Mouse (Mus musculus) forebrain, postnatal 0 days (tissue): ENCODE data around the gene Ly75. TPM values are rescaled to one million over a fixed set of nuclear protein-coding genes. Genes with fewer than 3 reads are reported as not detected.

Source experiments
- ATAC-seq: fragments of 200-750 bp; cut with Nextera tagmentation; 2 replicates; pipeline ENCODE4 v1.8.0; 2017; ENCODE audit warnings: mild to moderate bottlenecking, moderate library complexity
- DNase-seq: peaks from one replicate; pipeline ENCODE4 v3.0.0-alpha.2; 2015
- H3K27ac ChIP-seq: fragments of 300-500 bp; sonication (generic); 2 replicates; pipeline ENCODE4 v1.5.1; 2014; ENCODE audit warnings: low read depth, mild to moderate bottlenecking, antibody characterized with exemption, low read length, moderate library complexity, mixed read lengths
- H3K27me3 ChIP-seq: fragments of 300-500 bp; sonication (generic); 2 replicates; pipeline ENCODE4 v1.6.1; 2014; ENCODE audit warnings: mild to moderate bottlenecking, low read length, mixed read lengths; ENCODE audit not compliant: insufficient read depth
- H3K36me3 ChIP-seq: fragments of 300-500 bp; sonication (generic); 2 replicates; pipeline ENCODE4 v1.6.1; 2014; ENCODE audit warnings: mild to moderate bottlenecking, moderate library complexity; ENCODE audit not compliant: insufficient read depth
- H3K4me1 ChIP-seq: fragments of 300-500 bp; sonication (generic); 2 replicates; pipeline ENCODE4 v1.6.1; 2014; ENCODE audit warnings: antibody characterized with exemption; ENCODE audit not compliant: insufficient read depth
- H3K4me2 ChIP-seq: fragments of 300-500 bp; sonication (generic); 2 replicates; pipeline ENCODE4 v1.6.1; 2014; ENCODE audit warnings: low read depth, mild to moderate bottlenecking, moderate library complexity
- H3K4me3 ChIP-seq: fragments of 300-500 bp; sonication (generic); 2 replicates; pipeline ENCODE4 v1.5.1; 2014; ENCODE audit warnings: low read depth, low read length, mixed read lengths
- H3K9ac ChIP-seq: fragments of 300-500 bp; sonication (generic); 2 replicates; pipeline ENCODE4 v1.6.1; 2014; ENCODE audit warnings: mild to moderate bottlenecking
- H3K9me3 ChIP-seq: fragments of 300-500 bp; sonication (generic); 2 replicates; pipeline ENCODE4 v1.6.1; 2016; ENCODE audit warnings: low read length
- CTCF ChIP-seq: sonication (generic); IDR thresholded peaks from 2 replicates; pipeline ENCODE4 v1.5.1; 2016; ENCODE audit warnings: antibody characterized with exemption, control low read depth, low read depth
- WGBS: fragments of 180-500 bp; shearing (Covaris S2); extraction: QIAGEN DNeasy Blood & Tissue Kit; methylation state at CpG from one replicate; pipeline ENCODE4 v1.1.7; 2014; 5-methylcytosine and 5-hydroxymethylcytosine counted together
- polyA plus RNA-seq: library from polyadenylated mRNA; unstranded; fragments of >200 nt; fragmentation: Nextera tagmentation; extraction: Ambion mirVana; gene quantifications from 2 replicates; pipeline ENCODE4 v1.2.1, GENCODE M21; 2015
- total RNA-seq: library from RNA; depleted of rRNA; stranded (reverse); fragments of >200 nt; gene quantifications from 2 replicates; pipeline ENCODE4 v1.2.3, GENCODE M21; 2014

Ly75 gene
- total and polyA plus RNA-seq, 2 experiments from 2014 or later: 1.7 to 4.8 TPM

DNA sequence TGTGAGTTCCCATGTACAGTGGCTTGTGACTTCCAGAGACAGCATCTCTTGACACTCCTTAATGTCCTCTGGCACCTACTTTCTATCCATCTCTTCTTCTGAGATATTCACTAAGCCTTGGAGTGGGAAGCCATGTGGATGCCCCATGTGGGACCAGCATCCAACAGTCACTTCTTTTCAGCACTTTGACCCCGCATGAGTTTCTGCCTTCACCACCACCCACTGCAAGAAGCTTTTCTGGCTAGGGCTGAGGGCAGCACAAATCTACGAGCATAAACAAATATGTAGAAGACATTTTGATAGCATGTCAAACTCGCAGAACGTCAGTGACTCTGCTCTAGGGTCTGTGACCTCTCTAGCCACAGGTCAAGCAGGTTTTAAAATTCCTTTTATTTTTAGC lies 9.2 kb upstream of the Ly75 start:
- Histone ChIP-seq H3K4me2 (no peak overlapping the region), H3K4me3 (no peak overlapping the region), H3K27me3 (no peaks in the 10 kb centered on the region), H3K9me3 (no peaks in the 10 kb centered on the region), H3K36me3 (no peaks in the 10 kb centered on the region), H3K27ac (no peak overlapping the region), H3K9ac (no peak overlapping the region), H3K4me1 (no peaks in the 10 kb centered on the region)
- TF ChIP-seq CTCF: no peak
- ATAC-seq (no peak), DNase-seq (no peak)
- 85% methylated on average over 4 of the region's 4 CpGs for WGBS

DNA sequence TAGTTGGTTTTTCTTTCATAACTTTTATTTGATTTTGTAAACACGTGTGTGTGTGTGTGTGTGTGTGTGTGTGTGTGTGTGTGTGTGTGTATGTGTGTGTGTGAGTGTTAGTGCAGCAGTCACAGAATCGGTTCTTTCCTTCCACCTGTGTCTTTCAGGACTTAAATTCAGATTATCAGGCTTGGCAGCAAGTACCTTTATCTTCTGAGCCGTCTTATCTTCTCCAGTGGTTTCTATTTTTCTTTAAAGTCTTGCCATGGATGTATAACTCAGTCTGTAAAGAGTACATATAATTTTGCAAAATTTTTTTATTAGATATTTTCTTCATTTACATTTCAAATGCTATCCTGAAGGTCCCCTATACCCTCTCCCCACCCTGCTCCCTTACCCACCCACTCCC lies 4.3 kb upstream of the Ly75 start:
- no peak for DNase-seq
- TF ChIP-seq CTCF: no peak
- H3K4me3 ChIP-seq: no peak overlapping the region
- 85% methylated on average over 3 of the region's 3 CpGs for WGBS
- H3K9ac ChIP-seq: no peak overlapping the region
- no peak overlapping the region for H3K4me2 ChIP-seq
- no peaks in the 10 kb centered on the region for H3K36me3 ChIP-seq
- no peak overlapping the region for H3K27ac ChIP-seq
- H3K9me3 ChIP-seq: no peaks in the 10 kb centered on the region
- peaks cover 3% of the 10 kb centered on the region; the same call in 1 of the 2 replicates for H3K27me3 ChIP-seq
- H3K4me1 ChIP-seq: 0 out of 2 replicates have a peak, but pooled peaks cover 5% of the 10 kb centered on the region
- ATAC-seq: no peak

DNA sequence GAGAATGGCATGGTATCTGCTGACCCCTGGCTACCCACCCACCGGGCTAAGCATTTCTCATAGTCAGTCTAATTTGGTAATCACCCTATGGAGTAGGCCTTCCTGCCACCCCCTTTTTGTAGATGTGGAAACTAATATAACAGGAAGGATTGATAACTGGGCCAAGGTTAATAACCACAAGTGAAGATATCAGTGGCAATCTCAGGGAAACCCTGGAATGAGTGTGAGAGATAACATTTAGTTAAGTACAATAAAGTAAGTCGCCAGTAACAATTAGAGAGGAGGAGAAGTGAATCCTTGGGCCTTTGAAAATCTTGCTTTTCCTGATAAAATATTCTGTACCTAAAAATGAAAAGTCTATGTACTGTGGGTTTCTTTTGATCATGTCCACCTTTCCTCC lies 3.7 kb upstream of the Ly75 start:
- H3K9ac ChIP-seq: no peak overlapping the region
- WGBS: 88% methylated on average over 2 of the region's 2 CpGs
- H3K27ac ChIP-seq: no peak overlapping the region
- H3K4me1 ChIP-seq: 0 out of 2 replicates have a peak, but pooled peaks cover 5% of the 10 kb centered on the region
- no peak overlapping the region for H3K4me2 ChIP-seq
- H3K27me3 ChIP-seq: peaks cover 3% of the 10 kb centered on the region; the same call in 1 of the 2 replicates
- DNase-seq: no peak
- no peaks in the 10 kb centered on the region for H3K9me3 ChIP-seq
- no peak overlapping the region for H3K4me3 ChIP-seq
- TF ChIP-seq CTCF: no peak
- no peak for ATAC-seq
- no peaks in the 10 kb centered on the region for H3K36me3 ChIP-seq

DNA sequence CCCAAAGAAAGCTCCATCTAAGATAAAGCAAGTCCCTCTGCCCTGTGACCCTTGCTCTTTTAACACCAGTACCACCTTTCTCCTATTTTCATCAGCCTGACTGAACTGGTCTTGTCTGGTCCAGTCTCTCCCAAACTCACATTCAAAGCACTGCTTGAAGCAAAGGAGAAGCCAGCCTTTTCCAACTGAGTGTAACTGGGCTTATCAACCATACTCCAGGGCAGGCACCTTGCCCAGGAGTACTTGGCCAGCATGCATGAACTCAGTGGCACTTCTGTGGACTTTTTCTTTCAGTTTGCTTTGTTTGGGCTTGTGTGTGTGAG lies 1.6 kb upstream of the Ly75 start:
- Histone ChIP-seq H3K36me3 (no peaks in the 10 kb centered on the region), H3K9ac (no peak overlapping the region), H3K4me2 (no peak overlapping the region), H3K9me3 (no peaks in the 10 kb centered on the region), H3K4me1 (0 out of 2 replicates have a peak, but pooled peaks cover 5% of the 10 kb centered on the region), H3K4me3 (no peak overlapping the region), H3K27ac (no peak overlapping the region), H3K27me3 (peaks cover 3% of the 10 kb centered on the region; the same call in 1 of the 2 replicates)
- no peak for ATAC-seq
- no peak for TF ChIP-seq CTCF
- DNase-seq: no peak

DNA sequence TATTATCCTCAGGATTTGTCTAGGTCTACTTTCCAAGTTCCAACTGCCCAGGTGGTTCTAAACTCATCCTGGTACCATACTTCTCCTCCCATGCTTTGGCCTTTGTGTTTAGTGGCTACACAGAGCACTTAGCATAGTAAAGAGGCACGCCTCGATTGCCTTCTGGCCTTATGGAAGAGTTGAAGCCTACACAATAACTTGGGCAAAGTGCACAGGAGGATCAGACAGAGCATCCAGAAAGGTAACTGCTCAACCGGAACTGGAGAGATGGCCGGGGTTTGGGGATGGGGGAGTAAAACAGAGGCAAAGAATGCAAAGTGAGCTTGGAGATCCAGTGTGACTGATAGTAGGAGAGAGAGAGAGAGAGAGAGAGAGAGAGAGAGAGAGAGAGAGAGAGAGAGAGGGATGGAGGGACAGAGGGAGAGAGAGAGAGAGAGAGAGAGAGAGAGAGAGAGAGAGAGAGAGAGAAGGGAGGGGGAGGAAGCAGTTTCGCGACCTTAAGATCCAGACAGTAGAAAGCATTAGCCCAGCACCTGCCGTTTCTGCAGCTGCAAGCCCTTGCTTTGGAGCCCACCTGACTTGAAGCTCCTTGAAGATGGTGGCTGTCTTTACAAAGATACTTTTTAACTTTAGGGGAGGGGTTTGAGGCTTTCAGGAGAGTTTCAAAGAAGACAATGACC lies 1.1 kb upstream of the Ly75 start:
- 0 out of 2 replicates have a peak, but pooled peaks cover 5% of the 10 kb centered on the region for H3K4me1 ChIP-seq
- H3K36me3 ChIP-seq: no peaks in the 10 kb centered on the region
- no peak overlapping the region for H3K9ac ChIP-seq
- H3K4me3 ChIP-seq: no peak overlapping the region
- peaks cover 3% of the 10 kb centered on the region; the same call in 1 of the 2 replicates for H3K27me3 ChIP-seq
- ATAC-seq (no peak), DNase-seq (no peak)
- 46% methylated on average over 7 of the region's 7 CpGs for WGBS
- H3K27ac ChIP-seq: no peak overlapping the region
- no peaks in the 10 kb centered on the region for H3K9me3 ChIP-seq
- H3K4me2 ChIP-seq: no peak overlapping the region
- no peak for TF ChIP-seq CTCF

DNA sequence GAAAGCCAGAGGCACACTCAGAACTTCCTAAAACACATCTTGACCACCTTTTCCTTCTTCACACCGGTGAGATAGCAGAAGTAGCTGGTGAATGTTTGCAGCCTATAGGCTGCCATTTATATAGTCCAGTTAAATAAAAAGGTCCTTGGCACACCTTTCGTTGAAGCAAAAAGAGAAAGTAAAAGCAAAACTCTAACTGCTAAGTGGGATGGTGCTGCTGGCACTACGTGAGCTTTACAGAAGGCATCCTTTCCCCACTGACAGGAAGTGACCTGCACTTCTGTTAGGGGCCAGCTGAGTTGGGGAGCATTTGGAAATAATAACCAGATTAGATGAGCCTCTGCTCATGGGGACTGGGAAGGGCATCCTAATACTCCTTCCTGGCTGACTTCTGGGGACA lies 757 bp downstream of the Ly75 start:
- Histone ChIP-seq H3K4me3 (no peak overlapping the region), H3K27me3 (peaks cover 3% of the 10 kb centered on the region; the same call in 1 of the 2 replicates), H3K9ac (no peak overlapping the region), H3K27ac (no peak overlapping the region), H3K4me2 (peak overlapping the region; percentile 96), H3K36me3 (no peaks in the 10 kb centered on the region), H3K4me1 (0 out of 2 replicates have a peak, but pooled peaks cover 5% of the 10 kb centered on the region), H3K9me3 (no peaks in the 10 kb centered on the region)
- 79% methylated on average over 3 of the region's 3 CpGs for WGBS
- ATAC-seq (no peak), DNase-seq (no peak)
- TF ChIP-seq CTCF: no peak

DNA sequence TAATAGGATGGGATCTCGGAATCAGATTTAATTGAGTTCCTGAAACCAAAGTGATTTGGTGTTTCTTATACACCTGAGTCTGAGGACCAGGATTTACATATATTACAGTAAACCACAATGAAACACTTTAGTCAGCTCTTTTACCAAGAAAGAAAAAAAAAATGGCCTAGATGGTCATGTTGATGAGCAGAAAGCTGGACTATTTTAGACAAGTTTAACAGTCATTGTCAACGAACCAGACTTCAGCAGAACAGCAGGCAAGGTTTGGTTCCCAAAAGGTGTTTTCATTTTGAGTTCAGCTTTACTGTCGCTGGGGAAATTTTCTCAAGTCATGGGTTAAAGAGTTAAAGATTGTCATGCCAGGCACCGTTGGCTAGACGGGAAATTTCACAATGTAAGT lies 5.8 kb downstream of the Ly75 start:
- Histone ChIP-seq H3K4me2 (no peak overlapping the region), H3K36me3 (no peaks in the 10 kb centered on the region), H3K4me3 (no peak overlapping the region), H3K9me3 (no peaks in the 10 kb centered on the region), H3K27ac (no peak overlapping the region), H3K4me1 (no peaks in the 10 kb centered on the region), H3K27me3 (no peaks in the 10 kb centered on the region), H3K9ac (no peak overlapping the region)
- WGBS: 81% methylated on average over 5 of the region's 5 CpGs
- ATAC-seq (no peak), DNase-seq (no peak)
- no peak for TF ChIP-seq CTCF
